Mouse (Mus musculus) bone marrow, adult 2 months (tissue): ENCODE measurements around the gene Grn. TPM values are rescaled to one million over a fixed set of nuclear protein-coding genes. Genes with fewer than 3 reads are reported as not detected.

Experiments used
- H3K27ac ChIP-seq: fragments of 200-500 bp; 2 replicates; pipeline ENCODE4 v1.5.1; 2012; ENCODE audit warnings: low read depth, mild to moderate bottlenecking, control low read depth, inconsistent platforms, low read length; ENCODE audit not compliant: control insufficient read depth, poor library complexity, insufficient read depth
- H3K4me1 ChIP-seq: fragments of 200-500 bp; 2 replicates; pipeline ENCODE4 v1.6.1; 2011; ENCODE audit warnings: low read length; ENCODE audit not compliant: control insufficient read depth, insufficient read depth
- H3K4me3 ChIP-seq: fragments of 200-500 bp; replicated peaks from 2 replicates; pipeline ENCODE3; 2011; ENCODE audit warnings: mild to moderate bottlenecking, low read depth, low read length, control low read depth; ENCODE audit not compliant: control insufficient read depth
- CTCF ChIP-seq: fragments of 200-500 bp; IDR thresholded peaks from 2 replicates; pipeline ENCODE4 v1.5.1; 2011; ENCODE audit warnings: low read length, control low read depth; ENCODE audit not compliant: control insufficient read depth, insufficient read depth
- POLR2A ChIP-seq: fragments of 200-500 bp; IDR thresholded peaks from 2 replicates; pipeline ENCODE4 v1.6.1; 2011; ENCODE audit warnings: low read depth, mild to moderate bottlenecking, control low read depth, low read length, borderline replicate concordance; ENCODE audit not compliant: control insufficient read depth
- WGBS: fragments of 180-500 bp; shearing (Covaris S2); methylation state at CpG from one replicate; pipeline ENCODE4 v1.1.7; 2018; 5-methylcytosine and 5-hydroxymethylcytosine counted together
- polyA plus RNA-seq: library from polyadenylated mRNA; stranded (reverse); fragments of >200 nt; gene quantifications from 2 replicates; pipeline ENCODE4 v1.2.4, GENCODE M21; 2011; ENCODE audit warnings: low replicate concordance; ENCODE audit not compliant: missing spikeins, insufficient read depth, insufficient read length

Gene Grn
- polyA plus RNA-seq, 1 experiment: 87.0 TPM

- H3K27ac ChIP-seq: no peak overlapping the region
- peaks cover 2% of the 10 kb centered on the region for H3K4me1 ChIP-seq
- H3K4me3 ChIP-seq: no peak overlapping the region
- 18% methylated on average over 15 of the region's 15 CpGs for WGBS
- TF ChIP-seq CTCF: no peak
- TF ChIP-seq POLR2A: no peak
Observed at GRCm38 (mm10) chr11:102392441-102393237, 37.5 kb upstream of the Grn start.

- H3K4me3 ChIP-seq: no peak within 1 kb of the TSS
- H3K4me1 ChIP-seq: peaks cover 2% of the 10 kb centered on the region
- no peak within 1 kb of the TSS for H3K27ac ChIP-seq
- no peak for TF ChIP-seq POLR2A
- TF ChIP-seq CTCF: no peak
- 1% methylated on average over 33 of the region's 34 CpGs for whole genome bisulfite sequencing
Observed at GRCm38 (mm10) chr11:102393238-102393634, 36.9 kb upstream of the Grn start, which contains the start of gene Rundc3a. Rundc3a (plus strand) TSS chr11:102393403.

GRCm38 (mm10) chr11:102393719-102394420 is 36.2 kb upstream of the Grn start:
- no peak for TF ChIP-seq CTCF
- no peak for TF ChIP-seq POLR2A
- peaks cover 2% of the 10 kb centered on the region for H3K4me1 ChIP-seq
- H3K4me3 ChIP-seq: no peak overlapping the region
- H3K27ac ChIP-seq: no peak overlapping the region
- 11% methylated on average over 17 of the region's 17 CpGs for WGBS

- WGBS: 79% methylated on average over 9 of the region's 9 CpGs
- H3K4me3 ChIP-seq: no peak overlapping the region
- H3K4me1 ChIP-seq: peaks cover 2% of the 10 kb centered on the region
- TF ChIP-seq CTCF (no peak), POLR2A (no peak)
- H3K27ac ChIP-seq: no peak overlapping the region
Observed at GRCm38 (mm10) chr11:102394421-102395124, 35.5 kb upstream of the Grn start.

GRCm38 (mm10) chr11:102395250-102395649 is 34.9 kb upstream of the Grn start:
- TF ChIP-seq POLR2A (no peak), CTCF (no peak)
- H3K27ac ChIP-seq: no peak overlapping the region
- WGBS: 41% methylated on average over 5 of the region's 5 CpGs
- H3K4me1 ChIP-seq: peaks cover 2% of the 10 kb centered on the region
- H3K4me3 ChIP-seq: no peak overlapping the region

- no peak overlapping the region for H3K4me3 ChIP-seq
- 68% methylated on average over 6 of the region's 6 CpGs for WGBS
- no peak overlapping the region for H3K27ac ChIP-seq
- TF ChIP-seq CTCF (no peak), POLR2A (no peak)
- peaks cover 2% of the 10 kb centered on the region for H3K4me1 ChIP-seq
Observed at GRCm38 (mm10) chr11:102396263-102396662, 33.9 kb upstream of the Grn start.

GRCm38 (mm10) chr11:102396671-102397141 is 33.4 kb upstream of the Grn start:
- WGBS: 82% methylated on average over 7 of the region's 7 CpGs
- Histone ChIP-seq H3K4me3 (no peak overlapping the region), H3K4me1 (peaks cover 2% of the 10 kb centered on the region), H3K27ac (no peak overlapping the region)
- TF ChIP-seq POLR2A (no peak), CTCF (no peak)

GRCm38 (mm10) chr11:102398007-102398825 is 31.9 kb upstream of the Grn start:
- WGBS: 83% methylated on average over 20 of the region's 20 CpGs
- peaks cover 2% of the 10 kb centered on the region for H3K4me1 ChIP-seq
- TF ChIP-seq POLR2A: no peak
- no peak for TF ChIP-seq CTCF
- H3K4me3 ChIP-seq: no peak overlapping the region
- no peak overlapping the region for H3K27ac ChIP-seq
